Mouse (Mus musculus): ENCODE measurements around the gene Prdx1.

- TF ChIP-seq CTCF (IDR thresholded peaks at IDR 0.05; ENCODE audit: extremely low read depth, insufficient read length, insufficient replicate concordance, low read depth, low read length) (no peak), POLR2A (IDR thresholded peaks at IDR 0.05; ENCODE audit: low read depth, low read length) (peak; percentile 87)
Observed at GRCm38 (mm10) chr4:116720343-116721097, 35.2 kb downstream of the Prdx1 start, which contains the start of gene Tesk2.

Data from small intestine, adult 2 months (tissue).